Mouse (Mus musculus) bone marrow, adult 2 months (tissue): ENCODE data around the gene Faim.

Source experiments
- CTCF ChIP-seq: fragments of 200-500 bp; IDR thresholded peaks from 2 replicates; pipeline ENCODE4 v1.5.1; 2011; ENCODE audit warnings: low read length, control low read depth; ENCODE audit not compliant: control insufficient read depth, insufficient read depth
- POLR2A ChIP-seq: fragments of 200-500 bp; IDR thresholded peaks from 2 replicates; pipeline ENCODE4 v1.6.1; 2011; ENCODE audit warnings: low read depth, mild to moderate bottlenecking, control low read depth, low read length, borderline replicate concordance; ENCODE audit not compliant: control insufficient read depth

GRCm38 (mm10) chr9:98986476-98987096, 413 bp downstream of the Faim start:
- no peak for TF ChIP-seq CTCF
- no peak for TF ChIP-seq POLR2A
